Mouse (Mus musculus) midbrain, embryonic 15.5 days (tissue): ENCODE measurements at regions not wholly inside any gene's neighbourhood (a gene's known extent, or its start where the extent isn't known, plus 50 kb on each side); places are given as distances from the start of the nearest gene placed in this dataset.

Experiments
- ATAC-seq: fragments of 200-750 bp; cut with Nextera tagmentation; replicated peaks from 2 replicates; pipeline ENCODE4 v1.8.0; 2017; ENCODE audit warnings: moderate TSS enrichment
- H3K27ac ChIP-seq: fragments of 300-500 bp; sonication (generic); 2 replicates; pipeline ENCODE4 v1.5.1; 2015; ENCODE audit warnings: mild to moderate bottlenecking, inconsistent platforms
- H3K27me3 ChIP-seq: fragments of 300-500 bp; sonication (generic); replicated peaks from 2 replicates; pipeline ENCODE4 v1.6.1; 2015; ENCODE audit warnings: inconsistent platforms
- H3K36me3 ChIP-seq: fragments of 300-500 bp; sonication (generic); replicated peaks from 2 replicates; pipeline ENCODE4 v1.6.1; 2015; ENCODE audit warnings: inconsistent platforms
- H3K4me1 ChIP-seq: fragments of 300-500 bp; sonication (generic); 2 replicates; pipeline ENCODE4 v1.6.1; 2015; ENCODE audit warnings: inconsistent platforms
- H3K4me2 ChIP-seq: fragments of 300-500 bp; sonication (generic); 2 replicates; pipeline ENCODE4 v1.6.1; 2015; ENCODE audit warnings: inconsistent platforms, mild to moderate bottlenecking, moderate library complexity
- H3K4me3 ChIP-seq: fragments of 300-500 bp; sonication (generic); 2 replicates; pipeline ENCODE4 v1.5.1; 2015; ENCODE audit warnings: mild to moderate bottlenecking, inconsistent platforms
- H3K9ac ChIP-seq: fragments of 300-500 bp; sonication (generic); 2 replicates; pipeline ENCODE4 v1.6.1; 2015; ENCODE audit warnings: mild to moderate bottlenecking, inconsistent platforms
- H3K9me3 ChIP-seq: fragments of 300-500 bp; sonication (generic); 2 replicates; pipeline ENCODE4 v1.6.1; 2016; ENCODE audit warnings: inconsistent platforms
- WGBS: fragments of 180-500 bp; shearing (Covaris S2); methylation state at CpG from one replicate; pipeline ENCODE4 v1.1.7; 2015; ENCODE audit warnings: mixed read lengths; 5-methylcytosine and 5-hydroxymethylcytosine counted together

GRCm38 (mm10) chr16:78877941-78878340 lies 52.8 kb upstream of the Chodl start:
- Histone ChIP-seq H3K27ac (no peak overlapping the region), H3K27me3 (no peaks in the 10 kb centered on the region), H3K4me1 (no peaks in the 10 kb centered on the region), H3K9ac (no peak overlapping the region), H3K4me3 (no peak overlapping the region), H3K9me3 (no peaks in the 10 kb centered on the region), H3K36me3 (no peaks in the 10 kb centered on the region), H3K4me2 (no peak overlapping the region)
- WGBS: 84% methylated on average over 1 of the region's 1 CpGs
- no peak for ATAC-seq

GRCm38 (mm10) chr16:78859006-78859405 lies 71.7 kb upstream of the Chodl start:
- no peak overlapping the region for H3K4me3 ChIP-seq
- WGBS: 77% methylated on average over 4 of the region's 4 CpGs
- H3K9ac ChIP-seq: no peak overlapping the region
- H3K27ac ChIP-seq: no peak overlapping the region
- H3K36me3 ChIP-seq: no peaks in the 10 kb centered on the region
- no peaks in the 10 kb centered on the region for H3K27me3 ChIP-seq
- H3K9me3 ChIP-seq: no peaks in the 10 kb centered on the region
- no peak overlapping the region for H3K4me2 ChIP-seq
- ATAC-seq: no peak
- H3K4me1 ChIP-seq: no peaks in the 10 kb centered on the region

DNA sequence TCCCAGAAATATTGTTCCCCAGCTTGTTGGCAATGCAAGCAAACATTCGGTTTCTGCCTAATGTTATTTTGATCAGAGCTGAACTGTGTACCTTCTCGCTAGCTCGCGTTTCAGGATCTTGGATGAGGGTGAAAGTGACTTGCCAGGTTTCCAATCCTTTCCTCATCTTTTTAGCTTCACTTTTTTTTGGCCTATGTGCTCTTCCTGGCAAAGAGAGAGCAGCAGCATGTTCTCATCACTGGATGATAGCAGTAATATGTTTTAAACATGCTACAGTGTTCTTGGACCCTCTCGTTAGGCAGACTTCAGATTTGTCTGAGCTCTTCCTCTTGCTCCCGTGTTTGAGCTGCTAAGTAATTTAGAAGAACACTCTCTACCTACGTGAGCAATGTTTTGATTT lies 99.8 kb upstream of the Chodl start:
- H3K4me2 ChIP-seq: no peak overlapping the region
- H3K36me3 ChIP-seq: no peaks in the 10 kb centered on the region
- H3K4me3 ChIP-seq: no peak overlapping the region
- no peaks in the 10 kb centered on the region for H3K9me3 ChIP-seq
- no peak overlapping the region for H3K9ac ChIP-seq
- no peaks in the 10 kb centered on the region for H3K27me3 ChIP-seq
- no peak overlapping the region for H3K27ac ChIP-seq
- no peak for ATAC-seq
- 88% methylated on average over 7 of the region's 7 CpGs for WGBS
- H3K4me1 ChIP-seq: 0 out of 2 replicates have a peak, but pooled peaks cover 3% of the 10 kb centered on the region

GRCm38 (mm10) chr16:78827739-78828138 lies 103.0 kb upstream of the Chodl start:
- peak; percentile 92 for ATAC-seq
- Histone ChIP-seq H3K27me3 (no peaks in the 10 kb centered on the region), H3K27ac (no peak overlapping the region), H3K4me2 (no peak overlapping the region), H3K9me3 (no peaks in the 10 kb centered on the region), H3K4me3 (no peak overlapping the region), H3K9ac (no peak overlapping the region), H3K36me3 (no peaks in the 10 kb centered on the region), H3K4me1 (0 out of 2 replicates have a peak, but pooled peaks cover 3% of the 10 kb centered on the region)
- 17% methylated on average over 3 of the region's 3 CpGs for WGBS

DNA sequence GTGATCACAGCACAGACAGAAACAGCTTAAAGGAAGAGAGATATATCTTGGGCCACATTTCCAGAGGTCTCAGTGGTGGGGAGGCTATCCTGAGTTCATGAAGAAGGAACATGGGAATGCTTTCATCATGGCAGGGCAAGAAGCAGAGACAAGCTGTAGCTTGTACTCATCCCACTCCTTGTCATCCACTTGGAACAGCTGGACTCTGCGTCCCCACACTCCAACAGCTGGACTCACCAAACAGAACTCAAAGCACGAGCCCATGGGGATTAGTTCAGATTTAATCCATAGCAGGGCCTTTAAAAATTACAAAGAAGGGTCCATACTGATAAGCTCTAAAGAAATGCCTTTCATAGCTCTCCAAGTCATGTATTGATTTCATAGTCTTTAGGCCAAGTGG lies 140.7 kb upstream of the Chodl start:
- Histone ChIP-seq H3K9me3 (no peaks in the 10 kb centered on the region), H3K27ac (no peak overlapping the region), H3K4me2 (no peak overlapping the region), H3K27me3 (no peaks in the 10 kb centered on the region), H3K9ac (no peak overlapping the region), H3K4me1 (no peaks in the 10 kb centered on the region), H3K4me3 (no peak overlapping the region), H3K36me3 (no peaks in the 10 kb centered on the region)
- no peak for ATAC-seq
- 64% methylated on average over 2 of the region's 2 CpGs for WGBS

GRCm38 (mm10) chr16:78759226-78759625 lies 171.5 kb upstream of the Chodl start:
- Histone ChIP-seq H3K9me3 (no peaks in the 10 kb centered on the region), H3K27me3 (no peaks in the 10 kb centered on the region), H3K27ac (no peak overlapping the region), H3K4me1 (no peaks in the 10 kb centered on the region), H3K9ac (no peak overlapping the region), H3K4me2 (no peak overlapping the region), H3K4me3 (no peak overlapping the region), H3K36me3 (no peaks in the 10 kb centered on the region)
- no peak for ATAC-seq

- Histone ChIP-seq H3K4me3 (no peak overlapping the region), H3K9me3 (no peaks in the 10 kb centered on the region), H3K36me3 (no peaks in the 10 kb centered on the region), H3K9ac (no peak overlapping the region), H3K27me3 (no peaks in the 10 kb centered on the region), H3K27ac (no peak overlapping the region), H3K4me1 (no peaks in the 10 kb centered on the region), H3K4me2 (no peak overlapping the region)
- 85% methylated on average over 4 of the region's 4 CpGs for WGBS
- ATAC-seq: no peak
Observed at GRCm38 (mm10) chr16:78737902-78738301, 161.4 kb upstream of the D16Ertd472e start.

GRCm38 (mm10) chr16:78730583-78731501 lies 154.3 kb upstream of the D16Ertd472e start:
- 84% methylated on average over 13 of the region's 13 CpGs for WGBS
- no peak overlapping the region for H3K4me3 ChIP-seq
- ATAC-seq: no peak
- H3K27ac ChIP-seq: no peak overlapping the region
- no peaks in the 10 kb centered on the region for H3K36me3 ChIP-seq
- no peak overlapping the region for H3K4me2 ChIP-seq
- no peak overlapping the region for H3K9ac ChIP-seq
- H3K27me3 ChIP-seq: no peaks in the 10 kb centered on the region
- no peaks in the 10 kb centered on the region for H3K9me3 ChIP-seq
- no peaks in the 10 kb centered on the region for H3K4me1 ChIP-seq

DNA sequence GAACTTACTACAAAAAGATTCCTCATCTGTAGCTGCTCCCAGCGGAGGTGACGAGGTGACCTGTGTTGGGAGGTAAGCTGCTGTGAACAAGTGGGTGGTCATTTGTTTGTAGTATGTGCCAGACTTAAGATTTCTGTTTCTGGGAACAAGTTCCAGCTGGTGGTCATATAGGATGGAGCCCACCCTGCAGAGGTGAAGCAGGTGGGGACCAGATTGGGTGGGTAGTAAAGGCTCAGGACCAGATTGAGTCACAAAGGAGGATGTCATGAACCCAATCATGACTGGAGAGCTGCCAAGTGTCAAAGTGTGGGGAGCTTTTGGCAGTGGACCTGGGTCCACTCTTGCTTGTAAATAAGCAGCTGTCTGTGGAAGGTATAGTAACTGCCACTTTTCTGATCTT lies 149.0 kb upstream of the D16Ertd472e start:
- no peaks in the 10 kb centered on the region for H3K9me3 ChIP-seq
- 84% methylated on average over 2 of the region's 2 CpGs for WGBS
- H3K4me1 ChIP-seq: no peaks in the 10 kb centered on the region
- no peak overlapping the region for H3K9ac ChIP-seq
- H3K36me3 ChIP-seq: no peaks in the 10 kb centered on the region
- no peak overlapping the region for H3K4me3 ChIP-seq
- H3K27me3 ChIP-seq: no peaks in the 10 kb centered on the region
- no peak for ATAC-seq
- H3K27ac ChIP-seq: no peak overlapping the region
- no peak overlapping the region for H3K4me2 ChIP-seq

- Histone ChIP-seq H3K4me2 (no peak overlapping the region), H3K4me1 (no peaks in the 10 kb centered on the region), H3K4me3 (no peak overlapping the region), H3K27ac (no peak overlapping the region), H3K9me3 (no peaks in the 10 kb centered on the region), H3K9ac (no peak overlapping the region), H3K36me3 (no peaks in the 10 kb centered on the region), H3K27me3 (no peaks in the 10 kb centered on the region)
- no peak for ATAC-seq
- WGBS: 67% methylated on average over 7 of the region's 7 CpGs
Observed at GRCm38 (mm10) chr16:78709943-78710342, 133.4 kb upstream of the D16Ertd472e start.

DNA sequence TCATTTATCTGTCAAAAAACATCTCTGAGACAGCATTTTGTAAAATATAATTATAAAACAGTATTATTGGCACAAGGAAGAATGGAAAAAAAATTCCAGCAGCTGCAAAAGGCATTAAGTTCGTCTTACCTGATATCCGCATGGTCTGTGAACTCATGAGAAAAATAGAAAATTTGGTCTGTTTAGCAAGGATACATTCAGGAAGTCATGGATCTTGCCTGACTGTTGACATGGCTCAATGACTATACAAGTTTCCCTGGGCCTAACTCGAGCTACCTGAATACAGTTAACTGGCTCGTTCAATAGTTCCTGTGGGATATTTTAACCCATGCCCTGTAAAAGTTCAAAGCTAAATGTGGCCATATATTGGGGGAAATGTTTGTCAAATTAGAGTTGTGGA lies 131.1 kb upstream of the D16Ertd472e start:
- Histone ChIP-seq H3K9ac (no peak overlapping the region), H3K9me3 (no peaks in the 10 kb centered on the region), H3K4me1 (no peaks in the 10 kb centered on the region), H3K4me3 (no peak overlapping the region), H3K27ac (no peak overlapping the region), H3K36me3 (no peaks in the 10 kb centered on the region), H3K4me2 (no peak overlapping the region), H3K27me3 (no peaks in the 10 kb centered on the region)
- ATAC-seq: no peak
- 91% methylated on average over 4 of the region's 4 CpGs for WGBS

DNA sequence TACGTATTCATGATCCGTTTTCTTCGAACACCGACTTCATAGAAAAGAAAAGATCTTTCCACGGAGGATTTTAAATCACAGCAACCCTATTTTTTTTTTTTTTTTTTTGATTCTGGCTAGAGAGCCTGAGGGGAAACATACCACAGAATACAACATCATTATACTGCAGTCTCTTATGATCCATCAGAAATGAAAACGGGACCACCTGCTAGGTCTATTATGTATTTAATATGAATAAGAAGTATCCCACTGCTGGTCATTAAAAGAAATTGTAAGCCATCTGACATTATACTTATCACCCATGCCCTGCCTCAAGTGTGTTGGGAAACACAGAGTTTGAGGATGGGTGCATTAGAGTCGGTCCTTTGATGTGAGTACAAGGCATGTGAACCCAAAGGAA lies 130.7 kb upstream of the D16Ertd472e start:
- H3K9ac ChIP-seq: no peak overlapping the region
- H3K27me3 ChIP-seq: no peaks in the 10 kb centered on the region
- H3K36me3 ChIP-seq: no peaks in the 10 kb centered on the region
- no peak overlapping the region for H3K27ac ChIP-seq
- no peak overlapping the region for H3K4me3 ChIP-seq
- no peak for ATAC-seq
- 79% methylated on average over 7 of the region's 7 CpGs for WGBS
- no peaks in the 10 kb centered on the region for H3K4me1 ChIP-seq
- H3K9me3 ChIP-seq: no peaks in the 10 kb centered on the region
- no peak overlapping the region for H3K4me2 ChIP-seq

DNA sequence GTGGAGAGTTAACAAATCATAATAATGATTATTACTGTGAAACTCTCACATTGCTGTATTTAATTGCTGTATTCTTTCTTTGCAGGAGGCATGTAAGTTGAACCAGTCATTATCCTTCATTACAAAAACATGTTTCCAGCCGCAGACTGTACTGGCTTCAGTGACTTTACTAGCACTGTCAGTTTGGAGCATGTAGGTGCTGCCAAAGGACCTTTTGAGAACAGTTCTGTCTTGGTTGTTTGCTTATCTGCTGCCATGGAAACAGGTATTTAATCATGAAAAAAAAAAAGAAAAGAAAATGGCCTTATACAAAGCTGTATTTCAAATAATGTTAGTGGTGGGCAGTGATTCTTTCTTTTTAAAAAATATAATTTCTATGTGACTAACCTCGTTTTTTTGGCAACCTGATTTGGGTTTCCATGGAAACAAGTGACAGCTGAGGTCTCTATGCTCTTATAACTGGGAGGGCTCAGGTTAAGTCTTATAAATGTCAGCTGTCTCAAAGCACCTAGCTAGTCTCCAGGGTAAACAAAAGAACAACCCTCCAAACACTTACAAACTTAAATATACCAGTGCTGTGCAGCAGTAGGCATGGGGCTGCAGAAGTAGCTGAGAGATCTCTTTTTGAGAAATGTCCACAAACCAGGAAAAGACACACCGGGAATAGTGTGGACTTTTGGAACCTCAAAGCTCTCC lies 121.2 kb upstream of the D16Ertd472e start:
- H3K27me3 ChIP-seq: no peaks in the 10 kb centered on the region
- H3K36me3 ChIP-seq: no peaks in the 10 kb centered on the region
- peak; percentile 86 for ATAC-seq
- H3K9ac ChIP-seq: no peak overlapping the region
- H3K4me1 ChIP-seq: peaks cover 10% of the 10 kb centered on the region
- H3K4me2 ChIP-seq: no peak overlapping the region
- H3K9me3 ChIP-seq: no peaks in the 10 kb centered on the region
- no peak overlapping the region for H3K4me3 ChIP-seq
- H3K27ac ChIP-seq: peak overlapping the region; percentile 29; the same call in 1 of the 2 replicates
- 44% methylated on average over 3 of the region's 3 CpGs for WGBS
